Mouse (Mus musculus): Measurements from ENCODE around the gene Arpc4. TPM values are rescaled to one million over a fixed set of nuclear protein-coding genes. Genes with fewer than 3 reads are reported as not detected.

Arpc4 gene
- total and polyA plus RNA-seq, 3 experiments, result 150 to 314 (median 202) TPM

DNA sequence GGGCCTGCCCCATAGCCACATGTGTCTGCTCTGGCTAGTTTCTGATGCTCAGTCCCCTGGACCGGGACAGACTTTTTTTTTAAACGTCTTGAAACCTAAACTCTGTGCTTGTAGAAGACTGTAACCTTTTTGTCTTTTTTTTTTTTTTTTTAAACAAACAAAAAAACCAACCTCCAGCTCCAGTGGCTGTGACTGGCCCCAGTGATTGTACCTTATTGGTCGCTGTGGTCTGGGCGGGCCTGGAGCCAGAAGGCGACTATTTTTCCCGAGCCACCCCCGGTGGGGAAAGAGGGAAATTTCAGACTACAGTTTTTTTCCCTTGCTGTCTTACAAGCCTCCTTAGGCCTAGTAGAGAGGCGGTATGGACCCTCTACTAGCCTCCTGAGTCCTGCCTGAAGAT, 11.0 kb downstream of the Arpc4 start, which contains the start of gene Ttll3:
Gene Ttll3, plus strand, starts transcription at position 301 of the 400 bp plus-strand sequence.
- Histone ChIP-seq H3K4me3 (replicated peaks in 1 of 3; ENCODE audit: low read depth in 2 of 3, low read length in 2 of 3, poor library complexity in 1 of 3) (no peak within 1 kb of the TSS), H3K27ac (ENCODE audit: insufficient read depth, low read depth) (no peak within 1 kb of the TSS), H3K9me3 (replicated peaks; ENCODE audit: low read length) (no peaks in the 10 kb centered on the region), H3K79me2 (replicated peaks; ENCODE audit: control insufficient read depth, extremely low read depth, insufficient read depth, poor library complexity, severe bottlenecking) (peaks cover 2% of the 10 kb centered on the region; the same call in 1 of the 2 replicates), H3K4me2 (ENCODE audit: insufficient read depth, low read depth, poor library complexity, severe bottlenecking) (no peak within 1 kb of the TSS), H3K4me1 (ENCODE audit: control insufficient read depth in 1 of 2, insufficient read depth in 2 of 2) (peaks cover 0 to 9% of the 10 kb centered on the region in 2 experiments; a peak in 1 of 4 replicates), H3K9ac (ENCODE audit: insufficient read depth, low read depth) (no peak within 1 kb of the TSS), H3K27me3 (replicated peaks) (no peaks in the 10 kb centered on the region), H3K36me3 (replicated peaks in 1 of 2; ENCODE audit: control insufficient read depth in 1 of 2, insufficient read depth in 1 of 2, low read length in 1 of 2) (peaks cover 75 to 96% of the 10 kb centered on the region in 2 experiments)
- TF ChIP-seq RAD21 (IDR thresholded peaks at IDR 0.05; ENCODE audit: low read depth, low read length), result no peak
- no peak for DNase-seq (ENCODE audit: extremely low read depth)
- in situ Hi-C loops (cut with MboI; ENCODE audit: low pct_ligation_motif_present, low pct_unique_long_range_greater_than_20kb, low sequenced_read_pairs) (no loop called here), dilution Hi-C loops (cut with MboI; ENCODE audit: extremely low pct_ligation_motif_present, extremely low pct_unique_long_range_greater_than_20kb, low sequenced_read_pairs) (no loop called here)

DNA sequence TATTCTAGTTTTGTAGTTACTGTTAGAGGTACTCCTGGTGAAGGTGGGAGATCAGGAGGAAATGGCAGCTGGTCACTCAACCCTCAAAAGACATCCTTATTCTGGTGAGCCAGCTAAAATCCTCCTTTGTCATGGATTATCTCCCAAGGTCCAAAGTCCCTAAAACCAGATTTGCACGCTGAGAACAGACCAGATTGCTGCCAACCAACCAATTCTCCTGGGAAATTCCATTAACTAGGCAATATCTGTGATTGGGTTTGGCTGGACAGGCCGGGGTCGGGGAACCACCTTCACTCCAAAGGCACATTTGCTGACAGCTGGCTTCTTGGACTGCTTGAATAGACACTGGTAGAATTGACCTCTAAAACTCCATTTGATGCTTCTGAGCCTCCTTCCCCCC, 12.8 kb downstream of the Arpc4 start:
- in situ Hi-C loops (cut with MboI; ENCODE audit: low pct_ligation_motif_present, low pct_unique_long_range_greater_than_20kb, low sequenced_read_pairs), result no loop called here
- no peak overlapping the region for H3K4me3 ChIP-seq (replicated peaks in 1 of 3; ENCODE audit: low read depth in 2 of 3, low read length in 2 of 3, poor library complexity in 1 of 3)
- DNase-seq (ENCODE audit: extremely low read depth), result no peak
- H3K27ac ChIP-seq (ENCODE audit: insufficient read depth, low read depth), result no peak overlapping the region
- peaks cover 73 to 97% of the 10 kb centered on the region in 2 experiments for H3K36me3 ChIP-seq (replicated peaks in 1 of 2; ENCODE audit: control insufficient read depth in 1 of 2, insufficient read depth in 1 of 2, low read length in 1 of 2)
- no peak overlapping the region for H3K9ac ChIP-seq (ENCODE audit: insufficient read depth, low read depth)
- no peaks in the 10 kb centered on the region; the same call in 1 of the 2 replicates for H3K79me2 ChIP-seq (replicated peaks; ENCODE audit: control insufficient read depth, extremely low read depth, insufficient read depth, poor library complexity, severe bottlenecking)
- no peak overlapping the region for H3K4me2 ChIP-seq (ENCODE audit: insufficient read depth, low read depth, poor library complexity, severe bottlenecking)
- H3K9me3 ChIP-seq (replicated peaks; ENCODE audit: low read length), result peaks cover 8% of the 10 kb centered on the region
- no peak for TF ChIP-seq JUN (IDR thresholded peaks at IDR 0.05; ENCODE audit: insufficient read depth, low read depth, low read length)
- no peak for TF ChIP-seq MAZ (IDR thresholded peaks at IDR 0.05; ENCODE audit: low read depth, low read length)
- no peak for TF ChIP-seq TBP (conservative IDR thresholded peaks at IDR 0.05; ENCODE audit: low read depth, low read length)
- no peak for TF ChIP-seq SIN3A (IDR thresholded peaks at IDR 0.05; ENCODE audit: low read length)
- dilution Hi-C loops (cut with MboI; ENCODE audit: extremely low pct_ligation_motif_present, extremely low pct_unique_long_range_greater_than_20kb, low sequenced_read_pairs), result no loop called here
- no peaks in the 10 kb centered on the region for H3K27me3 ChIP-seq (replicated peaks)
- H3K4me1 ChIP-seq (ENCODE audit: control insufficient read depth in 1 of 2, insufficient read depth in 2 of 2), result peaks cover 0 to 6% of the 10 kb centered on the region in 2 experiments; a peak in 1 of 4 replicates

DNA sequence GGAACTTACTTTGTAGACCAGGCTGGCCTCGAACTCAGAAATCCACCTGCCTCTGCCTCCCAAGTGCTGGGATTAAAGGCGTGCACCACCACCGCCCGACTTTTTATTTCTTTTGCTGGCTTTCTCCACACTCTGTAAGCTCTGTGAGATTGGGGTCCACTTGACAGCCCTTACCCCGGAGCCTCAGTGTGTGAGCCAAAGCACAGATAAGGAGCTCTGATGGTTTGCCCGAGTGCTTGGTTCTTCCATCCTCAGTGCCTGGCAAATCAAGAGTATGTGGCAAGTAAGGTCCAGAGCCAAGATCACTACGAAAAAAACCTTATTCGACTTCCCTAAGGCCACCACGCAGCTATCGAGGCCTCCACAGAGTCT, 14.1 kb downstream of the Arpc4 start:
- no peaks in the 10 kb centered on the region for H3K27me3 ChIP-seq (replicated peaks)
- H3K4me3 ChIP-seq (replicated peaks in 1 of 3; ENCODE audit: low read depth in 2 of 3, low read length in 2 of 3, poor library complexity in 1 of 3), result no peak overlapping the region
- no peak for DNase-seq (ENCODE audit: extremely low read depth)
- H3K9ac ChIP-seq (ENCODE audit: insufficient read depth, low read depth), result no peak overlapping the region
- H3K79me2 ChIP-seq (replicated peaks; ENCODE audit: control insufficient read depth, extremely low read depth, insufficient read depth, poor library complexity, severe bottlenecking), result no peaks in the 10 kb centered on the region
- no peak overlapping the region for H3K27ac ChIP-seq (ENCODE audit: insufficient read depth, low read depth)
- dilution Hi-C loops (cut with MboI; ENCODE audit: extremely low pct_ligation_motif_present, extremely low pct_unique_long_range_greater_than_20kb, low sequenced_read_pairs) (no loop called here), in situ Hi-C loops (cut with MboI; ENCODE audit: low pct_ligation_motif_present, low pct_unique_long_range_greater_than_20kb, low sequenced_read_pairs) (no loop called here)
- H3K36me3 ChIP-seq (replicated peaks in 1 of 2; ENCODE audit: control insufficient read depth in 1 of 2, insufficient read depth in 1 of 2, low read length in 1 of 2), result peaks cover 71 to 96% of the 10 kb centered on the region in 2 experiments
- TF ChIP-seq CTCF (conservative IDR thresholded peaks at IDR 0.05 in 1 of 2, IDR thresholded peaks at IDR 0.05 in 1 of 2; ENCODE audit: low read depth in 2 of 2, low read length in 2 of 2) (no peak), POLR2AphosphoS2 (IDR thresholded peaks at IDR 0.05; ENCODE audit: low read depth, low read length) (no peak), ETS1 (conservative IDR thresholded peaks at IDR 0.05; ENCODE audit: low read depth, low read length) (no peak), SIN3A (IDR thresholded peaks at IDR 0.05; ENCODE audit: low read length) (no peak), JUND (conservative IDR thresholded peaks at IDR 0.05; ENCODE audit: low read depth, low read length) (no peak), POLR2A (IDR thresholded peaks at IDR 0.05; ENCODE audit: low read depth, low read length) (no peak; the same call in 1 of the 2 replicates), RCOR1 (conservative IDR thresholded peaks at IDR 0.05; ENCODE audit: low read depth, low read length) (no peak), HCFC1 (IDR thresholded peaks at IDR 0.05; ENCODE audit: low read depth, low read length) (no peak), USF1 (IDR thresholded peaks at IDR 0.05; ENCODE audit: low read depth, low read length) (no peak), GABPA (IDR thresholded peaks at IDR 0.05; ENCODE audit: insufficient replicate concordance, low read depth, low read length) (no peak), BHLHE40 (IDR thresholded peaks at IDR 0.05; ENCODE audit: low read depth, low read length) (no peak), NELFE (IDR thresholded peaks at IDR 0.05; ENCODE audit: low read depth, low read length) (no peak), MEF2A (IDR thresholded peaks at IDR 0.05; ENCODE audit: borderline replicate concordance, low read depth, low read length) (no peak), KAT2A (IDR thresholded peaks at IDR 0.05; ENCODE audit: insufficient replicate concordance, low read length) (no peak), ZMIZ1 (IDR thresholded peaks at IDR 0.05; ENCODE audit: low read depth, low read length) (no peak), CHD2 (IDR thresholded peaks at IDR 0.05; ENCODE audit: low read length) (no peak), MAX (IDR thresholded peaks at IDR 0.05; ENCODE audit: low read length) (no peak)
- no peaks in the 10 kb centered on the region for H3K4me1 ChIP-seq (ENCODE audit: control insufficient read depth in 1 of 2, insufficient read depth in 2 of 2)
- H3K4me2 ChIP-seq (ENCODE audit: insufficient read depth, low read depth, poor library complexity, severe bottlenecking), result no peak overlapping the region
- H3K9me3 ChIP-seq (replicated peaks; ENCODE audit: low read length), result peaks cover 8% of the 10 kb centered on the region
